Mouse (Mus musculus) olfactory bulb, adult 2 months (tissue): ENCODE data around the gene Myo1b. TPM values are rescaled to one million over a fixed set of nuclear protein-coding genes. Genes with fewer than 3 reads are reported as not detected.

Source experiments
- H3K27ac ChIP-seq: fragments of 200-500 bp; 2 replicates; pipeline ENCODE4 v1.5.1; 2012; ENCODE audit warnings: low read depth, low read length; ENCODE audit not compliant: insufficient read depth
- H3K4me1 ChIP-seq: fragments of 200-500 bp; 2 replicates; pipeline ENCODE4 v1.6.1; 2012; ENCODE audit warnings: low read length; ENCODE audit not compliant: control insufficient read depth, insufficient read depth
- H3K4me3 ChIP-seq: fragments of 200-500 bp; 2 replicates; pipeline ENCODE4 v1.5.1; 2012; ENCODE audit warnings: mild to moderate bottlenecking, low read depth, low read length, moderate library complexity; ENCODE audit not compliant: insufficient read depth
- CTCF ChIP-seq: fragments of 200-500 bp; IDR thresholded peaks from 2 replicates; pipeline ENCODE4 v1.5.1; 2012; ENCODE audit warnings: low read depth, mild to moderate bottlenecking, low read length, moderate library complexity; ENCODE audit not compliant: insufficient read depth
- POLR2A ChIP-seq: fragments of 200-500 bp; IDR thresholded peaks from 2 replicates; pipeline ENCODE4 v1.6.1; 2012; ENCODE audit warnings: mild to moderate bottlenecking, low read depth, low read length, moderate library complexity; ENCODE audit not compliant: insufficient read depth
- WGBS: fragments of 180-500 bp; shearing (Covaris S2); methylation state at CpG from one replicate; pipeline ENCODE4 v1.1.7; 2018; 5-methylcytosine and 5-hydroxymethylcytosine counted together
- polyA plus RNA-seq: library from polyadenylated mRNA; stranded (reverse); fragments of >200 nt; gene quantifications from 2 replicates; pipeline ENCODE4 v1.2.4, GENCODE M21; 2012; ENCODE audit warnings: low replicate concordance; ENCODE audit not compliant: missing spikeins, insufficient read depth, insufficient read length

Gene Myo1b
- polyA plus RNA-seq, 1 experiment = not detected

DNA sequence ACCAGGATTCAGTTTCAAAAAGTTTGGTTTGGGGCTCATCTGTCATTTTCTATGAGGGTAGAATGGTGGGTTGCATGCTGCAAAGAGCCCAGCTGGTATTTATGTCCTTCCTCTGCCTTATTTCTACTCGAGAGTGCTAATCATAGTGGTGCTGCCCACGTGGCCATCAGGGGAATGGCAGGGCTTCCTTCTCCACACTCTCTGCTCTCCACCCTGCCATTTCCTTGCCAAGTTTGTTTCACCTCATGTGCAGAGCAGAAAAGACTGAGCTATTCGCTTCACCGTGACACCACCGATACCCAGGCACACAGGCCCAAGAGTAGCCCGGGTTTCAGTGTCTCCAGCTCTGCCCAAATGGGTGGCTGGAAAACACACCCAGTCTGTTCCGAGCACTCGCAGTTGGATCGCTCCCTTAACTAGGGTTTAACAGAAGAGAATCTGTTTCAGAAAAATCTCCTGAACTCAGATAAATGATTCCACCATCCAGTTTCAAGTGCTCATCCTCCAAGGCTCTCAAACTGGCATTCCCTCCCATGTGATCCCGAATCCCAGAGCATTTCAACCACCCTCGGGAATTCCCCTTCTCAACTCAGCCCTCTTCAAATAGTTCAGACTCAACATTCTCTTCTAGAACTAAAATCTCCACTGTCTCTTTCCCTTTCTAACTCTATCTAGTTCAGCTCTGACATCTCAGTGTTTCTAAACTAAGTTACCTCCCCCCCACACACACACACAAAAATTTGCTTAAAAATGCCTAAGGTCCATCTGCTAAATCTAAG is 77.8 kb downstream of the Myo1b start:
- H3K27ac ChIP-seq = no peak overlapping the region
- peaks cover 6% of the 10 kb centered on the region for H3K4me1 ChIP-seq
- TF ChIP-seq POLR2A (no peak), CTCF (no peak)
- WGBS = 46% methylated on average over 11 of the region's 11 CpGs
- H3K4me3 ChIP-seq = no peak overlapping the region

DNA sequence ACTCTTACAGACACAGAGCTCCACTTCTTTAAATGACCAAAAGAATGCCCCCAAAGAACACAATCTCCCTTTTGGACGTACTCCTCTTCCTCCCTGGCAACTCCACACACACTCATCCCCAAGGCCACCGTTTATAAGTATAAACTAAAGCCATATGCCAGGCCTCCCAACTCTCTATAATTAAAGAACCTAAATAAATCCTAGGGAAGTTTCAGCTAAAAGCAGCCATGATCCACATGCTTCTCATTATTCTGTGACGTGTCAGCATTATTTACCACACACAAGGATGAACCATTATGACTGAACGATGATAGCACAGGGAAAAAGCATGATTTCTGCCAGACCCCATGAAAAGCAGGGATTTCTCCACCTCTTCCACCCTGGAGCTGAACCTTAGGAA is 78.6 kb downstream of the Myo1b start:
- no peak overlapping the region for H3K27ac ChIP-seq
- TF ChIP-seq POLR2A (no peak), CTCF (no peak)
- WGBS = 45% methylated on average over 4 of the region's 4 CpGs
- H3K4me1 ChIP-seq = peaks cover 6% of the 10 kb centered on the region
- H3K4me3 ChIP-seq = no peak overlapping the region

DNA sequence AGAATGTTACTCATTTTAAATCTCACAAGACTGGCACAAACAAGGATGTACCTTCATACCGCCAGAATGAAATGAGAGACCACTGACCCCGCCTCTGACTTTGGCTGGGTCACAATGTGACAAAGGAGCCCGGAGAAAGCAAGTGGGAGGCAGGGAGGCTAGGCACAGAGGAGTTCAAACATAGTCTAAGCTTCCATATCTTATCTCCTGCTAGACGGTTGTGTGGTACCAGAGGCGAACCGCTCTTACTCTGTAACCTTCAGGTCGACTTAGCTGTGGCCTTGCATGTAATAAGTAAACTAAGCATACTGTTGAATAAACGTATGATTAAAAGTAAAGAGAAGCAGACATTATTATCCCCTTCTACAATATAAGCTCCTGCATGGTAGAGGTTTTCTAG is 80.1 kb downstream of the Myo1b start:
- Histone ChIP-seq H3K4me1 (peaks cover 6% of the 10 kb centered on the region), H3K27ac (no peak overlapping the region)
- WGBS = 80% methylated on average over 8 of the region's 8 CpGs

DNA sequence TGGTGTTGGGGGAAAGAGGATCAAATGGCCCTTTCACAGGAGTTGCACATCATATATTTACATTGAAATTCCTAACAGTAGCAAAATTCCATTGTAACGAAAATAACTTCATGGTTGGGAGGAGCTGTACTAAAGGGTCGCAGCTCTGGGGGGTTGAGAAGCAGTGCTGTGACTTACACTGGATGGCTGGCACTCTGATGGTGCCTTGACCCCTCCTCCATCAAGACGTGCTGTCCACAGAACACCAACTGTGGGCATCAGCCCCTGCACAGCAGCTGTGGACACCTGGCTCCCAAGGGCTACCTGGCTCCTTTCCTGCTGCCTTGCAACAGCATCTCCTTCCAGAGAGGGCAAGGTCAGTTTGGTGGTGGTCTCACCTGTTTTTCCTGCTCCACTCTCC is 81.8 kb downstream of the Myo1b start:
- H3K27ac ChIP-seq = no peak overlapping the region
- 92% methylated on average over 3 of the region's 3 CpGs for WGBS

More for the DNA sequence above, 80.1 kb downstream of the Myo1b start:
- TF ChIP-seq POLR2A = no peak
- no peak for TF ChIP-seq CTCF
- H3K4me3 ChIP-seq = no peak overlapping the region

DNA sequence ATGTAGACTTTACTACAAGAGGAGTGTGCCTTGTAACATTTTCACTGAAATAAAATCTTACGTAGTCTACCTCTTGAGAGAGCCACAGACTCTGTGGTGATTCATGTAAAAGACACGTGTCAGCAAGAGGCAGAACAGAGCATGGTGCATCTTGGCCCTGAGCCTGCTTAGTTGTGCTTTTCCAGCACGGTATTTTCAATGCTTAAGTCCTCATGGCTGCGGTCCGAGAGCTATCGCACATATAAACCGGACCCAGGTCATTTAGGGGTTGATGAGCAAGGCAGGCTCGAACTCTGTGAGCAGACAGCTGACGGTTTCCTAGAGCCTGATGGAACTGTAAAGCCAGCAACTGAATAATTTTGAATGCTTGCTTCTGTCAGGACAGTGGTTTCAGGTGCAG is 86.5 kb downstream of the Myo1b start:
- WGBS = 87% methylated on average over 9 of the region's 9 CpGs
- Histone ChIP-seq H3K27ac (no peak overlapping the region), H3K4me3 (no peak overlapping the region), H3K4me1 (no peaks in the 10 kb centered on the region)
- TF ChIP-seq CTCF (no peak), POLR2A (no peak)

More for the DNA sequence above, 81.8 kb downstream of the Myo1b start:
- H3K4me3 ChIP-seq = no peak overlapping the region
- no peak for TF ChIP-seq CTCF
- TF ChIP-seq POLR2A = no peak
- H3K4me1 ChIP-seq = peaks cover 6% of the 10 kb centered on the region

DNA sequence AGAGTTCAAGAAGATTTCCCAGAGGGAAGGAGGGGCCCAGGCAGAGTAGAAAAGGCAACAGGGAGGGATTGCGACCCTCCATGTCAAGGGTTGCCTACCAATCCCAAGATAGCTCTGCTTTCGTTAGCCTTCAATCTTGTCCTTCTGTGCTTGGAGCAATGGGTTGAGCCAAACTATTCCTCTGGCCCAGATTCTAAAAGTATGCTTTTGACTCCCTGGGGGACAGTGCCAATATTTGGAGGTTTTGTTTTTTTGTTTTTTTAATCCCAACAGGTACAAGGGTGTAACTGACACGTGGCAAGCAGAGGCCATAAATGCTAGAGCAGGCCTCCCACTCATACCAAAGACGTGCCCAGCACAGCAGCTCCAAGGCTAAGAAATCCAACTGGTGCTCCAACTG is 93.3 kb downstream of the Myo1b start:
- Histone ChIP-seq H3K27ac (no peak overlapping the region), H3K4me1 (peaks cover 4% of the 10 kb centered on the region), H3K4me3 (no peak overlapping the region)
- TF ChIP-seq POLR2A (no peak), CTCF (no peak)
- 89% methylated on average over 4 of the region's 4 CpGs for whole genome bisulfite sequencing

DNA sequence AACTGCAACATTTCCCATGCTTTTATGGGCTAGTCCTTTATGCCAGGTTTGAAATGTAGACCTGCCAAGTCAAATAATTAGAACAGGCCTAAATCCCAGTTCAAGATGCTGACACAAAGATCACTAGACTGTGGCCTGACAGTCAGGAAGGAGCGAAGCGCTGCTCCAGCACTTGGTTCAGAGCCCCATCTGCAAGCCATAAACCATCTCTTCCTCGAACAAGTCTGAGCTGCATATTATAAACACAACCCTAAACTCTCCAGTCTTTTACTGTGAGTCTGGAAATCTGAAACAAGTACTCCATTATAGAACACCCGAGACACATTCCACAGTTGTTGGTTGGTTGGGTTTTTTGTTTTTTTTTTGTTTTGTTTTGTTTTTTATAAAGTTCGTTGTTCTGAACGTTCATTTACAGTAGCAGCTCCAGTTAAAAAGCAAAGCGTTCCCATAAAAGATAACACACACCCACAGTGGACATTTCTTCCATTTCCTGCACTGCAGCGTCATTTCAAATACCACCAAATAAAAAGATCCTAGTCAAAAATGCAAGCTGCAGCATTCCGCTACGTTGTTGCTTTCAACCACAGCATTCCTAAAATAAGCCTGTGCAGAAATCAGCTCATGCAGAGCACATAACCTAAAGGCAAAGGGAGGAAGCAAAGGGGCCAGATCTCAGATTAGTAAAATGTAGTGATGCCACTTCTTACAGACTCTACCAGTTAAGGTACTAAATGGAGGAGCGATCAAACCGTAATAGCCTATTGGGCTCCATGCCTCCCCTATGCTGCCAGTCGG is 94.0 kb downstream of the Myo1b start:
- H3K4me1 ChIP-seq = peaks cover 4% of the 10 kb centered on the region
- no peak for TF ChIP-seq POLR2A
- TF ChIP-seq CTCF = no peak

DNA sequence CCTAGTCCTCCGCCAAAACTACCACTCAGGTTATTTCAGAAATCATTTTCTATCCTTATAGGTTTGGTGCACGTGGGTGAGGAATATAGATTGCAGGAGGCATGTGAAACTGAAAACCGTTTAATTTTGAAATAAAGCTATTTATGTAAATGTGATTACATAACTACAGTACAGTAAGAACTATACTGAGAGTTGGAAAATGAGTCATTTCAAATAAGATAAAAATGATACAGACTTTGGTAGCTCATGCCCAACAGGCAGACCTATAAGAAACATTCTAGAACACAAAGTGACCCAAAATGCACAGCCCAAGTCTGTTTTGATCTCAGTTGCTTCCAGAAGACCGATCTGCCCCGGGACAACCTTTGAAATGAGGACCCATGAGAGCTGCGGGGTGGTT is 95.4 kb downstream of the Myo1b start:
- Histone ChIP-seq H3K27ac (no peak overlapping the region), H3K4me3 (no peak overlapping the region), H3K4me1 (peaks cover 4% of the 10 kb centered on the region)
- no peak for TF ChIP-seq POLR2A
- TF ChIP-seq CTCF = no peak
- WGBS = 88% methylated on average over 6 of the region's 6 CpGs

More for the DNA sequence above, 94.0 kb downstream of the Myo1b start:
- H3K4me3 ChIP-seq = no peak overlapping the region
- no peak overlapping the region for H3K27ac ChIP-seq
- 70% methylated on average over 13 of the region's 13 CpGs for WGBS

DNA sequence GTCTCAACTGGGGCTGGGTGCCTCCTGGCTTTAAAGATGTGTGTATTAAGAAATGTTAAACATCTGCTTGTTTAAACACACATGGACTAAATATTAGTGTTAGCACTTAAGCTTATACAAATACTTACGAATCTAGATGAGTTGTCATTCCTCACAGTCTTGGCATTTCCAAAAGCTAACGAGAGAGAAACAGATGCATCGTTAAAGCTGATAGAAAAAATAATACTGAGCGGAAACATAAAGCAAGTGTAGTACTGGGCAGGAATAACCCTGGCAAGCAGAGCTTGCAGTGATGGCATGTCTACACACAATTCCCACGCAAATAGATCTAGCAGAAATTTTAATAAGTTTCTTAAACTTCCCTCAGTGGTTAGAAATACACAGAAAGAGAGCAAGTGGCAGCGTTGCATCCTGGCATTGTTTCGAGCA is 95.8 kb downstream of the Myo1b start:
- WGBS = 76% methylated on average over 7 of the region's 7 CpGs
- peaks cover 4% of the 10 kb centered on the region for H3K4me1 ChIP-seq
- TF ChIP-seq CTCF = no peak
- no peak for TF ChIP-seq POLR2A
- H3K4me3 ChIP-seq = no peak overlapping the region
- no peak overlapping the region for H3K27ac ChIP-seq
